Mouse (Mus musculus) midbrain, embryonic 16.5 days (tissue): ENCODE data around the gene Gprin3. TPM values are rescaled to one million over a fixed set of nuclear protein-coding genes. Genes with fewer than 3 reads are reported as not detected.
A peak's percentile ranks its signal among the peaks of the same experiment; 100 is the strongest.

Source experiments
- ATAC-seq: fragments of 200-750 bp; cut with Nextera tagmentation; 2 replicates; pipeline ENCODE4 v1.8.0; 2017; ENCODE audit warnings: moderate TSS enrichment
- H3K27ac ChIP-seq: fragments of 300-500 bp; sonication (generic); 2 replicates; pipeline ENCODE4 v1.5.1; 2014; ENCODE audit warnings: mild to moderate bottlenecking, low read length, mixed read lengths
- H3K27me3 ChIP-seq: fragments of 300-500 bp; sonication (generic); 2 replicates; pipeline ENCODE4 v1.6.1; 2014; ENCODE audit warnings: low read depth, low read length, mixed read lengths; ENCODE audit not compliant: control insufficient read depth, insufficient read depth
- H3K36me3 ChIP-seq: fragments of 300-500 bp; sonication (generic); 2 replicates; pipeline ENCODE4 v1.6.1; 2014; ENCODE audit warnings: mild to moderate bottlenecking, low read length, moderate library complexity, mixed read lengths; ENCODE audit not compliant: control insufficient read depth, insufficient read depth
- H3K4me1 ChIP-seq: fragments of 300-500 bp; sonication (generic); 2 replicates; pipeline ENCODE4 v1.6.1; 2014; ENCODE audit warnings: mild to moderate bottlenecking, low read length, mixed read lengths; ENCODE audit not compliant: control insufficient read depth, insufficient read depth
- H3K4me2 ChIP-seq: fragments of 300-500 bp; sonication (generic); 2 replicates; pipeline ENCODE4 v1.6.1; 2014; ENCODE audit warnings: mild to moderate bottlenecking, low read length, mixed read lengths
- H3K4me3 ChIP-seq: fragments of 300-500 bp; sonication (generic); 2 replicates; pipeline ENCODE4 v1.5.1; 2014; ENCODE audit warnings: low read depth, mild to moderate bottlenecking, low read length, moderate library complexity, mixed read lengths
- H3K9ac ChIP-seq: fragments of 300-500 bp; sonication (generic); 2 replicates; pipeline ENCODE4 v1.6.1; 2014; ENCODE audit warnings: low read depth, low read length, mixed read lengths
- H3K9me3 ChIP-seq: fragments of 300-500 bp; sonication (generic); replicated peaks from 2 replicates; pipeline ENCODE4 v1.6.1; 2014; ENCODE audit warnings: mild to moderate bottlenecking, low read length, mixed read lengths; ENCODE audit not compliant: control insufficient read depth, poor library complexity, severe bottlenecking
- WGBS: fragments of 180-500 bp; shearing (Covaris S2); extraction: QIAGEN DNeasy Blood & Tissue Kit; methylation state at CpG from one replicate; pipeline ENCODE4 v1.1.7; 2014; 5-methylcytosine and 5-hydroxymethylcytosine counted together
- polyA plus RNA-seq: library from polyadenylated mRNA; unstranded; fragments of >200 nt; fragmentation: Nextera tagmentation; extraction: Ambion mirVana; gene quantifications from 2 replicates; pipeline ENCODE4 v1.2.1, GENCODE M21; 2015

Gene Gprin3
- polyA plus RNA-seq, 1 experiment from 2014 or later, result 12.9 TPM

GRCm38 (mm10) chr6:59423836-59424235, 2.3 kb downstream of the Gprin3 start:
- Histone ChIP-seq H3K4me1 (0 out of 2 replicates have a peak, but pooled peaks cover 2% of the 10 kb centered on the region), H3K27ac (no peak overlapping the region), H3K9ac (no peak overlapping the region), H3K4me2 (no peak overlapping the region; the same call in 1 of the 2 replicates), H3K36me3 (no peaks in the 10 kb centered on the region), H3K4me3 (no peak overlapping the region), H3K9me3 (no peaks in the 10 kb centered on the region), H3K27me3 (no peaks in the 10 kb centered on the region)
- no peak for ATAC-seq
- 47% methylated on average over 1 of the region's 1 CpGs for WGBS

- Histone ChIP-seq H3K9me3 (no peaks in the 10 kb centered on the region), H3K9ac (no peak overlapping the region), H3K27me3 (no peaks in the 10 kb centered on the region), H3K4me1 (no peaks in the 10 kb centered on the region), H3K36me3 (no peaks in the 10 kb centered on the region), H3K4me2 (no peak overlapping the region), H3K27ac (no peak overlapping the region), H3K4me3 (no peak overlapping the region)
- WGBS, result 53% methylated on average over 3 of the region's 3 CpGs
- ATAC-seq, result peak; percentile 57; the same call in 1 of the 2 replicates
Observed at GRCm38 (mm10) chr6:59419264-59419663, 6.8 kb downstream of the Gprin3 start.

GRCm38 (mm10) chr6:59418659-59419058, 7.4 kb downstream of the Gprin3 start:
- Histone ChIP-seq H3K9me3 (no peaks in the 10 kb centered on the region), H3K4me2 (no peak overlapping the region), H3K27ac (no peak overlapping the region), H3K4me1 (no peaks in the 10 kb centered on the region), H3K9ac (no peak overlapping the region), H3K36me3 (no peaks in the 10 kb centered on the region), H3K27me3 (no peaks in the 10 kb centered on the region), H3K4me3 (no peak overlapping the region)
- 70% methylated on average over 2 of the region's 2 CpGs for WGBS
- ATAC-seq, result no peak

- no peak overlapping the region for H3K9ac ChIP-seq
- H3K36me3 ChIP-seq, result no peaks in the 10 kb centered on the region
- no peaks in the 10 kb centered on the region for H3K27me3 ChIP-seq
- no peaks in the 10 kb centered on the region for H3K4me1 ChIP-seq
- WGBS, result 95% methylated on average over 6 of the region's 6 CpGs
- no peaks in the 10 kb centered on the region for H3K9me3 ChIP-seq
- no peak overlapping the region for H3K4me2 ChIP-seq
- no peak overlapping the region for H3K27ac ChIP-seq
- no peak for ATAC-seq
- H3K4me3 ChIP-seq, result no peak overlapping the region
Observed at GRCm38 (mm10) chr6:59414816-59415215, 11.3 kb downstream of the Gprin3 start.

- no peak overlapping the region for H3K27ac ChIP-seq
- H3K27me3 ChIP-seq, result no peaks in the 10 kb centered on the region
- no peak for ATAC-seq
- no peak overlapping the region for H3K4me3 ChIP-seq
- WGBS, result 42% methylated on average over 13 of the region's 13 CpGs
- no peak overlapping the region for H3K9ac ChIP-seq
- H3K4me2 ChIP-seq, result no peak overlapping the region
- H3K4me1 ChIP-seq, result no peaks in the 10 kb centered on the region
- no peaks in the 10 kb centered on the region for H3K36me3 ChIP-seq
- no peaks in the 10 kb centered on the region for H3K9me3 ChIP-seq
Observed at GRCm38 (mm10) chr6:59412417-59413346, 13.4 kb downstream of the Gprin3 start.

- ATAC-seq, result peak; percentile 86
- H3K27me3 ChIP-seq, result no peaks in the 10 kb centered on the region
- H3K36me3 ChIP-seq, result no peaks in the 10 kb centered on the region
- no peak overlapping the region for H3K27ac ChIP-seq
- H3K4me2 ChIP-seq, result no peak overlapping the region
- no peaks in the 10 kb centered on the region for H3K4me1 ChIP-seq
- no peaks in the 10 kb centered on the region for H3K9me3 ChIP-seq
- WGBS, result 56% methylated on average over 3 of the region's 3 CpGs
- no peak overlapping the region for H3K4me3 ChIP-seq
- no peak overlapping the region for H3K9ac ChIP-seq
Observed at GRCm38 (mm10) chr6:59409001-59409700, 16.9 kb downstream of the Gprin3 start.

GRCm38 (mm10) chr6:59407482-59407997, 18.6 kb downstream of the Gprin3 start:
- Histone ChIP-seq H3K9me3 (no peaks in the 10 kb centered on the region), H3K4me3 (no peak overlapping the region), H3K9ac (no peak overlapping the region), H3K4me1 (no peaks in the 10 kb centered on the region), H3K36me3 (no peaks in the 10 kb centered on the region), H3K27me3 (no peaks in the 10 kb centered on the region), H3K4me2 (no peak overlapping the region), H3K27ac (no peak overlapping the region)
- no peak for ATAC-seq
- 84% methylated on average over 4 of the region's 4 CpGs for WGBS

- Histone ChIP-seq H3K9ac (no peak overlapping the region), H3K27me3 (no peaks in the 10 kb centered on the region), H3K4me2 (no peak overlapping the region), H3K4me1 (no peaks in the 10 kb centered on the region), H3K36me3 (no peaks in the 10 kb centered on the region), H3K4me3 (no peak overlapping the region), H3K27ac (no peak overlapping the region), H3K9me3 (no peaks in the 10 kb centered on the region)
- ATAC-seq, result no peak
- 90% methylated on average over 3 of the region's 3 CpGs for WGBS
Observed at GRCm38 (mm10) chr6:59390208-59390607, 35.9 kb downstream of the Gprin3 start.

- H3K4me1 ChIP-seq, result no peaks in the 10 kb centered on the region
- ATAC-seq, result no peak
Observed at GRCm38 (mm10) chr6:59365300-59365699, 60.8 kb downstream of the Gprin3 start.

More at GRCm38 (mm10) chr6:59365300-59365699, 60.8 kb downstream of the Gprin3 start:
- Histone ChIP-seq H3K4me2 (no peak overlapping the region), H3K9me3 (no peaks in the 10 kb centered on the region), H3K4me3 (no peak overlapping the region), H3K36me3 (no peaks in the 10 kb centered on the region), H3K27ac (no peak overlapping the region), H3K9ac (no peak overlapping the region), H3K27me3 (no peaks in the 10 kb centered on the region)
